Mouse (Mus musculus) embryo, embryonic 9.5 days (tissue): ENCODE results near the gene Vsnl1.

ENCODE experiments used
- DNase-seq: peaks from one replicate; pipeline ENCODE4 v3.0.0-alpha.2; 2017; ENCODE audit errors: extremely low spot score

Gene Vsnl1

GRCm38 (mm10) chr12:11277207-11277606 is 159.2 kb downstream of the Vsnl1 start:
- no peak for DNase-seq

- no peak for DNase-seq
Observed at GRCm38 (mm10) chr12:11276632-11277031, 159.8 kb downstream of the Vsnl1 start.
